Mouse (Mus musculus) spleen, postnatal 4 days (tissue): Measurements from ENCODE around the gene Slc6a17.

Source experiments
- DNase-seq, 2 experiments: peaks; one replicate each; pipeline ENCODE4 v3.0.0; 2022; ENCODE audit warnings: low spot score in 2 of 2

Gene Slc6a17

DNA sequence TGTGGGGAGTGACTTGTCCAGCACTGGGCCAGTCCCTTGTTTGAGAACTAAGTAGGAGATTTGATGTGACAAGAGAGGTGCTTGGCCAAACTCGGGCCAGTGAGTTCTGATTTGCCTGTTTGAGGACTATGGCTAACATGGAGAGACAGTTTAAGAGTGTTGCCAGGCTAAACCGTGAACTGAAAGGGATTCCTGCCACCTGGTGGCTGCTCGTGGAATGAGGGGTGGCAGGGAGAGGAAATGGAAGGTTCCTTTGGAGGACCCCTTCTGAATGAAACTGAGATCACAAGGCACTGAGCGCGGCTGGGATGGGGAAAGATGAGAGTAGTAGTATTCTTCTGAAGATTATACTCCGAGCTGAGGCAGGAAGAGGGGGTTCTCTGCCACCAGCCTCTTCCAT, 51.2 kb downstream of the Slc6a17 start:
- peak; percentile 35 to 70 for DNase-seq

DNA sequence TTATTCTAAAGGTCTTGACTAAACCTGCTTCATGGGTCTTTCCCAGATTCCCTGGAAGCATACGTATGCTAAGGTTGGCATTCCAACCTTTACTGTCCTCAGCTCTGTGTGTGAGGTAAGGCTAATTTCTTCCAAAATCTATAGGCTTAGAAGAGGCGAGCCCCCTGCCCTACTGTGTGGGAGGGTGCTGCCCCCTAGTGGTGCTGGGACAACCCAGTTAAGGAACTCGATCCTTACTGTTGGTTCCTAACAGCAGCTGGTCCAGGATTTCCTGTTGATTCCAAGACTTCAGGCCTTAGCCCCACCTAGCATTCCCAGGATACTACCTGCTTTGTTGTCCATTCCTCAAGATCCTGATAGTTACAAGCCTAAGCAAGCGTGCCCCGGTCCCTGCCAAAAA, 55.7 kb downstream of the Slc6a17 start:
- DNase-seq = peak; percentile 46 to 82

DNA sequence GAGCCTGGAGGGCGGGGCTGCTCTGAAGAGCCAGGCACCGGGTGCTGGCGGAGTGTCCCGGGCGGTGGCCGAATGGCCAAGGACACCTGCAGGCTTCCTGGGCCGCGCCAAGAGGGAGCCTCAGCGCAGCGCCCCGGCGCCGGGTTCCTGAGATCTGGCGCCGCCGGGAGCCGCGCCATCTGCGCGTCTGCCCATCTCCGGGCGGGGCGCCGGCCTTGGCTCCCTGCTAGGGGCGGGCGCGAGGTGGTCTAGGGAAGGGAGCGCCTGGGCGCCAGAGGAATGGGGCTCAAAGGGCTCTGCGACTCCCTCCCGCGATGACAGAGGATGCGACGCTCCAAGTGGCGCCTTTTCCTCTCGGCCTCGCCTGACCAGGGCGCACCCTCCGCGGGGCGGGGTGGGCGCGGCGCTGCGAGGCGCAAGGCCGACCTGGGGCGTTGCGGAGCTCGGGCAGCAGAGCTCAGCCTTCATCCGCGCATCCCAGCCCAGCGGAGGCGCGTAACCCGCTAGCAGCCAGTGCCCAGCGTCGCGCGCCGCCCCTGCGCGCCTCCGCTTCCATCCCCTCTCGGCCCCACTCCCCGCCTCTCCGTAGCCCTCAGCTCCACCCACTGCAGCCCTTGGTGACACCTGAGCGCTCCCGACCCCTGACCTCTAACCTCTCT, 57.9 kb downstream of the Slc6a17 start:
- DNase-seq = no peak

- DNase-seq = no peak
These were observed 58.5 kb downstream of the Slc6a17 start, which contains the start of gene Kcnc4 for GRCm38 (mm10) chr3:107459196-107459772. TSS of gene Kcnc4 (minus strand) at chr3:107459552.

DNA sequence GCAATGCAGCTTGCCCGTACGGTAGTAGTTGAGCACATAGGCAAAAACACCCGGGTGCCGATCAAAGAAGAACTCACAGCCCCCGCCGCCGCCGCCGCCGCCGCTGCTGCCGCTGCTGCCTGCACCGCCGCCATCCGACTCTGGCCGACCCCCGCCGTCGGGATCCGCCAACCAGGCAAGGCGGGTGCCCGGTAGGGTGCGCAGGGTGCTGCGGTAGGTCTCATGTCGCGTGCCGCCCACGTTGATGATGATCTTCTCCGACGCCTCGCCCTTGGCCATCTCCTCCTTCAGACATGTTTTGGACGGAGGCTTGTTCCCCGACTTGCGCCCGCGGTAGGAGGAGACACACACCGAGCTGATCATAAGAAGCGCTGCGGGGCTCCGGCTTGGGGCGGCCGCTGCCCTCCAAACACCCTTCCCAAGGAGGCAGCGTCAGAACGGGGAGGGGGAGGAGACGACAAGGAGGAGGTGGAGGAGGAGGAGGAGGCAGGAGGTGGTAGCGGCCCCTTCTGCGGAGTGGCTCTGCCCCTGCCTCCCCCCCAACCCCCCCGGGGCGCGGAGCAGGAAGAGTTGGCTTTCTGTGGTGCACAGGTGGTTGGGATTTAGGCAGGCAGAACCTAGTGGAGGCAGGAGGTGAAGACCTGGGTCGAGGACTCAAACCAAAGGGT, 59.2 kb downstream of the Slc6a17 start:
- DNase-seq = no peak

DNA sequence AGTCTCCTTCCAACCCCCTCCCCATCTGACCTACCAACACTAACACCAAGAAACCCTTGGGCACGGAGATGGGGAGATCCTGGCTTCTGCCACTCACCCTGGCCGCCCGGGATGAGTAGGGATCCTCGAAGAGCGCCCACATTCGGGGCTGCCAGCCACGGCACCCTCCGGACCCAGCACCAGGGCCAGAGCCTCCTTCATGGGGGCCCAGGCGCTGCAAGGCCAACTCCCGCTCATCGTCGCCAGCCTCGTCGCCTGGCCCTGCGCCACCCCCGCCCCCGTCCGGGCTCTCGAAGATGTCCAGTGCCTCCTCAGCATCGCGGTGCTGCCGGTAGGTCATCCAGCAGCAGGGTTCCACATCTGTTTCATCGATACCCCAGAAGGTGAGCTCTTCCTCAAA, 59.7 kb downstream of the Slc6a17 start:
- DNase-seq = no peak

DNA sequence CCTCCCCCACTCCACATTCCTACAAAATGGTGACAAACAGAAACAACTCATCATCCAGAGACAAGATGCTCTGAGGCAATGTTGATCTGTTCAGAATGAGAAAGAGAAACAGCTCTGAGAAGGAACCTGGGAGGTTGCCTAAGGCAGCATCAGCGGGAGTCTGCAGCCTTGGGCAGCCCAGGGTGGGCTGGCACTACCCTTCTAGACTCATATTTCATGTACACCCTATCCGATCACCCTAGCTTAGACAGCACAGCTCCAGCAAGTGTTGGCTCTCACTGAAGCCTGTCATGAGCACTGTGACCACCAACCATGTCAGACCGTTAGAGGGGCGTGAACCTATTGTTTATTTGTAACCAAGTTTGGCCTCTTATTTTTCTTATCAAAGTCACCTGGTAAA, 63.5 kb downstream of the Slc6a17 start:
- no peak for DNase-seq

GRCm38 (mm10) chr3:107446822-107447221, 71.0 kb downstream of the Slc6a17 start:
- DNase-seq = no peak

DNA sequence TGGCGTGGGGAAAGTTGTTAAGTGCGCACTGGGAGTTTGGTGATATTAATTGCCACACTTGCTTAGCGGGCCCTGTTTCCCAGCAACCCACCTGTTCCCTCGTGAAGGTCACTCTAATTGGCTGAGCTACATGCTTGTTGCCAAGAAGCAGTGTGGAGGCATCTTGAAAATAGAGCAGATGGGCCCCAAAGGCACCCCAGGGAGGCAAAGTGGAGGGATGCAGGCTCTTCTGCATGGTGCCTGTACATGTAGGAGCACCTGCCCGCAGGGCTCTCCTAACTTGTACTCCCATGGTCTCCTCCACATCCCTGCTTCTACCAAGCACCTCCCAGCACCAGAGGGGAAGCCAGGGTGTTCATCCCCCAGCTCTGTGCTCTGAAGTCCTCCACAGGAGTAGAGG, 74.0 kb downstream of the Slc6a17 start:
- DNase-seq = no peak

- DNase-seq = no peak
These were observed 75.6 kb downstream of the Slc6a17 start for GRCm38 (mm10) chr3:107442191-107442590.

DNA sequence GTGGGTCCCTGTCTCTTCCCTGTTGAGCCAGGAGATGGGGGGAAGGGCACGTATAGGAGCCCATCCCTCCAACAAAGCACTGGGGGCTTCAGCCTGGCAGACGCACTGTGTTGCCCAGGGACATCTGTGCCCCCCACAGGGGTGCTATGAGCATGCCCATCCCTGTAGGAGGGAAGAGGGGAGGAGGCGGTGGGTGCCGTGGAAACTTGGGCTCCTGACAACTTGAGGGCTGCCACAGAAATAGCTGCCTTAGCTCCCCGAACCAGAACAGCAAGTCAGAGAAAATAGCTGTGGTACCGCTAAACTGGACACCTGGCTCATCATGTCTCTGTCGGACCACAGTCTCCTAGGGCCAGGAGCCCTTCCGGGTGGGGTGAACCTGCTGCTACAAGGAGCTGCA, 76.5 kb downstream of the Slc6a17 start:
- DNase-seq = no peak

GRCm38 (mm10) chr3:107439280-107439679, 78.5 kb downstream of the Slc6a17 start:
- no peak for DNase-seq

DNA sequence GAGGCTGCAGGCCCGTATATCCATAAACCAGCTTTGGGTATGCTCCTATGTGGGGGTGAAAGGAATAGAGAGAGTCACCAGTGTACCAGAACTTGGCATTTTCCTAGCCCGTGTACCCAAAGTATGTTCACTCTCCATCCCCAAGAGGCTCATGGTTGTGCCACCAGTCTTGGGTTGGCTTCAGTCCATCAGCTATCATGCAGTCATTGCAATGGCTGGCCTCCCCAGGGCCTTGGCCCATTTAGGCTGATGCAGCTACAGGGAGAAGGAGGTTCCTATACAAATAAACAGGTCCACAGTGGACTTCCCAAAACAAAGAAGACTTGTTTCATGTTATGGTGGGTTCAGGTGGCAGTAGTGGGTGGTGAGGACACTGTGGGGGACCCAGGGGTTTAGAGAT, 80.2 kb downstream of the Slc6a17 start:
- no peak for DNase-seq

GRCm38 (mm10) chr3:107436434-107436833, 81.4 kb downstream of the Slc6a17 start:
- DNase-seq = no peak

GRCm38 (mm10) chr3:107433614-107434013, 84.2 kb downstream of the Slc6a17 start:
- DNase-seq = no peak

DNA sequence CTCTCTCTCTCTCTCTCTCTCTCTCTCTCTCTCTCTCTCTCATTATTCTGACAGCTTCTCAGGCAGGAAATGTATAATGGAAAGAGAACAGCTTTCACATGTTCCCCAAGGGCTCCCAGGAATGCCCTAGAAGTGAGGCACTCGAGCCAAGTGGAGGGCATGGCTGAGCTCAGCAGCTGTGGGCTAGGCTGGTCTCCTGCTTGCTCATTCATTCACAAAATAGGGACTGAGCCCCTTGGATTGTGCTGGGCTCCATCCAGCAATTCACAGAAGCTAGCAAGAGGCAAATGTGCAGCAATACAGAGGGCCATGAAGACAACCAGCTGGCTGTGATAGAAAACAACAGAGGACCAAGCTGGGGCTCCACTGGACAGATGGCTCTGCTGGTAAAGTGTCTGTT, 86.5 kb downstream of the Slc6a17 start:
- DNase-seq = no peak

DNA sequence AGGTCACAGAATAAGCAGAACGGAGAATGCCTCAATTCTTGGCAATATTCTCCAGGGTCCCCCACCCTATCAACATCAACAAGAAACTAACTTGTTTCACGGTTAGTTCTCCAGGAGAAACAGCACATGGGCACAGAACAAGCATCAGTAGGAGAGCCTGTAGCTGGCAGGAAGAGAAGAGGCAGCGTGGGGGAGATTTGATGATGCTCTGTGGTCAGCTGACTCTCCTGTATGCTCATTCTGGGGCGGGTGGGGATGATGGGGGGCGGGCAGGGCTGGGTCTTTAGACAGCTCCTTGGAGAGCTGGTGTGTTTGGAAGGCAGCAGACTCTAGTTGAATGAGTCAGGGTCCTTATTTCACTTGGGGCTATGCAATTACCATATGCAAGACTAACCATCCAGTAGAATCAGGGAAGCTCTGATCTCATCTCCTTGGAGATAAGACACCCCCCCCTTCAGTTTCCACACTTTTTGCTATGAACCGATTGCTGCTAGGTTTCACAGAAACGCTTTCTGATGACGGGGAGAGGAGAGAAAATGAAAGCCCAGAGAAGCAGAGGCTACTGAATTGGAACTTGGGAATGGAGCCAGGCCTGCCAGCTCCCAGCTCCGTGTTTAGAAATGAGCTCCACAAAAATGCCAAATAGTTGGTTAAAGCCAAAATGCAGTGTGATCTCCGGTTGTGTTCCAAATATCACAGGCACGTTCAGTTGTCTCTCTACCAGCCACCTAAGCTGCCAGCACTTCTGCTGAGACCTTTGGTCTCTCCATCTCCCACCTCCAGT, 93.4 kb downstream of the Slc6a17 start:
- DNase-seq = no peak

DNA sequence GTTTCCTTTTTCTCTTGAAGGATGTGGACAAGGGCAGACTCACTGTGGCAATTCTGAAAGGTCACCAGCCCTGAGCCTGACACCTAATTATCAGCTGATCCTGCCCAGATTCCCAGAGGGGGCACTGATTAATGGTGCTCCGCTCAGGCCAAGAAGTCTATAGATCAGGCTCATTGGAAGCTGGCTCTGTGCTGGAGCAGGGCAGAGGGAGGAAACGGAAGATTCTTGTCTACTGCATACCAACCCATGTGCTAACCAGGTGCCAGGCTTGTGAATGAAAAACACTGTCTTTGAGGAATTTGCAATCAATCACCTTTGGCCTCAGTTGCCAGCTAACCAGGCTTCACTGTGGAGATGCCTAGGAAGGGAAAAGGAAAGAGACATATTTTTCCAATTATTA, 97.7 kb downstream of the Slc6a17 start:
- DNase-seq = no peak
